Mouse (Mus musculus) hematopoietic stem cell, adult 5-6 weeks (primary cell): ENCODE results near the gene Mogat2. TPM values are rescaled to one million over a fixed set of nuclear protein-coding genes. Genes with fewer than 3 reads are reported as not detected.

Source experiments
- ATAC-seq, 2 experiments: fragments of 125-278 bp in 1 of 2; replicated peaks in 1 of 2; 2 replicates each; pipeline ENCODE4 v1.8.0; 2016 to 2017; ENCODE audit warnings: inconsistent platforms in 2 of 2, mild to moderate bottlenecking in 2 of 2, moderate number of reproducible peaks in 2 of 2, low read depth in 1 of 2, moderate TSS enrichment in 1 of 2; ENCODE audit not compliant: low FRiP score in 2 of 2, poor library complexity in 2 of 2, severe bottlenecking in 2 of 2, insufficient read depth in 1 of 2, low TSS enrichment in 1 of 2
- total RNA-seq: library from RNA; stranded (forward); fragments of 172-1452, 232-1000 nt; gene quantifications from 2 replicates; pipeline ENCODE4 v1.2.3, GENCODE M21; 2017

Gene Mogat2
- total RNA-seq, 1 experiment from 2014 or later, result 0.84 TPM

DNA sequence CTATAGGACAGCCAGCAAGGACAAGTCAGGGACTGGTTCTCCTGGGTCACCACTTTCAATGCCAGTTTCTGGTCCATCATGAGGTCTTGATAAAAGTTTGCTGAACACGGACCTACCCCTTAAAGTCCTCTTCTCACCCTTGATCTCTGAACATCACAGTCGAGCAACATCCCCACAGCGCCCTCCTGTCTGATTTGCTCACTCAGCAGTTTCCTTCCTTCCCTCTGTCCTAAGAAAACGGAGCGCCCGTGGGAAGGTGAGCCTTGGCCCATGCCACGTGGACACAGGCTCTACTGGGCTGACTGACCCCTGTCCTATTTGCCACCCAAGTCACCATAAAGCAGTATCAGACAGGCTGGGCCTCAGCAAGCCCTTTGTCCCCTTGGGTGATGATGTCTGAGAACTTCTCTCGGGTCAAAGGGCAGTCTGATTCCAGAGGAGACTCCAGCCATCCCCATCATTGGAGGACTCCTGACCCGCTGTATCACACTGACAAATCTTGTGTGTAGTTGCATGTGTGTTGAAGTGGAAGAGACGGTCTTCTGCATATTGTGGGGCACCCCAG is 23.7 kb downstream of the Mogat2 start:
- no peak for ATAC-seq

- no peak for ATAC-seq
Observed at GRCm38 (mm10) chr7:99213686-99214085, 24.7 kb downstream of the Mogat2 start.

- ATAC-seq, result no peak
Observed at GRCm38 (mm10) chr7:99213056-99213455, 25.4 kb downstream of the Mogat2 start.

- no peak for ATAC-seq
Observed at GRCm38 (mm10) chr7:99208704-99209103, 29.7 kb downstream of the Mogat2 start.

GRCm38 (mm10) chr7:99206364-99206763 is 32.1 kb downstream of the Mogat2 start:
- no peak for ATAC-seq

- ATAC-seq, result no peak
Observed at GRCm38 (mm10) chr7:99202163-99202562, 36.3 kb downstream of the Mogat2 start.

DNA sequence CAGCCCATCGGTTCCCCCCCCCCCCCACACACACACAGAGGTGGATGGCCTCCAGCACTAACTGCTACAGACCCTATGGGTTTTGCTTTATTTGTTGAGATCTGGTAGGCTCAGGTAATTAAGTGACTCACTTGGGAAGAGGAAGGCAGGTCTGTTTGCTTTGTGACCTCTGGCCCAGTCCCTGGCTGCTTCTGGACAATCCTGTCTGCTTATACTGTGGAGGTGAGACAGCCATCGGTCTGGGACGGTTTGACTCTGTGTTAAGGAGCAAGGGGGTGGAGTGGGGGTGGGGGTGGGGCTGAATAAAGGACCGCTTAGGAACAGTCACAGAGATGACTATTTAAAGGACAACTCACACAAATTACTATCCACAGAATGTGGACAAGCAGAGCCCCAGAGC is 38.1 kb downstream of the Mogat2 start:
- ATAC-seq, result no peak

- ATAC-seq, result no peak
Observed at GRCm38 (mm10) chr7:99199451-99200175, 38.8 kb downstream of the Mogat2 start.

GRCm38 (mm10) chr7:99198811-99199210 is 39.6 kb downstream of the Mogat2 start:
- ATAC-seq, result no peak

DNA sequence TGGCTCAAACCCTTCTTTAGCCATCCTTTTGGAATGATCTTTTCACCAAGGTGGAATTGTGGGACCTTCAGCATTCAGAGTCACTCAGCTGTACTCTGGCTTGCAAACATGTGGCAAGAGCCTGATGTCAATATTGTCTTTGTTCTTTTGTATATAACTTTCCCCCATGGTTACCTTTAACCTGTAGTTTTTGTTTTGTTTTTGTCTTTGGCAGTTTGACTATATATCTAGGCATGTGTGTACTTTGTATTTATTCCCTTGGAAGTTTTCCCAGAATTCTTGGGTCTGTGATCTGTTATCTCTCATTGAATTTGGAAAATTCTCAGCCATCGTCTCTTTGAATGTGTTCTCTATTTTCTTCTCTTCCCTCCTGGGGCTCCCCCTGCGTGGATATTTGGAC is 43.9 kb downstream of the Mogat2 start:
- no peak for ATAC-seq

DNA sequence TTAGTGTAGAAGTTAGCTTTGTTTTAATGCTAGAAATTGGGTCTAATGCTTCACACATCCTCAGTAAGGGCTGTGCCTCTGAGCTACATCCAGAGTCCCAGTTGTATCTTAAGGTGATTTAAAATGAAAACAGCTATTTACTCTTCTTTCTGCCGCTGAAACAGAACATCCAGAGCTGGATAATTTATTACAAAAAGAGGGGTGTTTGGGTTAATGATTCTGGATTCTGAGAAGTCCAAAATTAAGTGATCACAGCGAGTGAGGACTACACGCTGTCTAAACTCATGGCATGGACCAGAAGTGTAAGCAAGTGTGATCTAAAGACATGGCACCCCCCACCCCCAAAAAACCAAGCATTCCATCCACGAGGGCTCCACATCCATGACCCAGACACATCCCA is 44.5 kb downstream of the Mogat2 start:
- ATAC-seq, result no peak

DNA sequence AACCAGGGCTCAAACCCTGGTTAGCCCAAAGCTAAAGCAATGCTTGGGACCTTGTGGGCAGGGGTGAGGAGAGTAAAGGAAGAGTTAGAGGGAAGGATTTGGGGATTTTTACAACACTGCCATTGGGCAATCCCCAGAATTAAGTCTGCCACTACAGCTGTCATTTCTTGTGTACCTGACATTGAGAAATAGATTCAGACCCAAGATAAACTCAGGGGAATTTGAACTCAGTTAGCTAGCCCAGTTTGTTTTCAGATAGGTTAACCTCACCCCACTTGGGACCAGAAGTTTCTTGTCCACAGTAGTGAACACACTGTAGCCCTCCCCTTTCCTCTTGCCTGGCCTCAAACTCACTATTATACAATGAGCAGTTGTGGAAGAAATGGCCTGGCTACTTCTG is 47.0 kb downstream of the Mogat2 start:
- ATAC-seq, result no peak

- ATAC-seq, result peak; percentile 22 to 61; a peak in 1 of 4 replicates
Observed at GRCm38 (mm10) chr7:99189885-99190284, 48.5 kb downstream of the Mogat2 start.

GRCm38 (mm10) chr7:99188630-99189029 is 49.8 kb downstream of the Mogat2 start:
- peak in 1 of 2 experiments; percentile 21; a peak in 1 of 4 replicates for ATAC-seq

- no peak for ATAC-seq
Observed at GRCm38 (mm10) chr7:99187451-99187850, 51.0 kb downstream of the Mogat2 start.

GRCm38 (mm10) chr7:99185405-99185804 is 53.0 kb downstream of the Mogat2 start:
- no peak for ATAC-seq

- ATAC-seq, result peak; percentile 39 to 43
Observed at GRCm38 (mm10) chr7:99183751-99184150, 54.7 kb downstream of the Mogat2 start.

DNA sequence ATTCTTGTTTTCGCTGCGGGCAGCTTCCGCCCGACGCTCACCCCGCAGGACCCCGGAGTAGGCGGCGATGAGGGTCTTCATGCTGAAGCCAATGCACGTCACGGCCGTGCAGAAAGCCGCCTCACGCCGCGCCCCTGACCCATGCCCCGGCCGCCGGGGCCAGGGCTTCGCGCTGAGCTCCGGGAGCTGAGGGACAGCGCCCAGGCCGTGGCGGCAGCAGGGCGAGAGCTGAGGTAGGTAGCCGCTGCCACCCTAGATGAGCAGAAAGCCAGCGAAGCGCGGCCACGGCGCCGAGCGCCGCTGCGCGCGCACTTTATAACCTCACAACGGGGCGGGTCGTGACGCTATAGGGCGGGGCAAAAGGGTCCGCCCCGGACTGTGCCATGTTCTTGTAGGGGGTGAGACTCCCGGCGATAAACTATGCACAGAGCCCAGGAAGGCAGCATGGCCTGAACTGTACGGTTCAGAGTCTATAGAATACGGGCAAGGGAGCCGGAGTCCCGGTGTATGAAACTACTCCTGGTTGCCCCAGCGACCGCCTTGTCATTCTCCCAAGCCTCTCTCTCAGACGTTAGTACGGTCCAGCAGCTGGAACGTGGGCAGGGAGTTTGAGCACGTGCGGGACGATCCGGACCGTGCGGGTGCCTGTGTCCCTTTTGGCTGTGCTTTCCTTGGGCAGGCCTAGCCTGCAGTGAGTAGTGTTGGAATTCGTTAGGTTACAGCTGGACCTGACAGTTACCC is 55.8 kb downstream of the Mogat2 start, which contains the start of gene Dgat2:
Gene Dgat2 (minus strand): TSS at position 288 of the 741 bp plus-strand sequence.
- ATAC-seq, result peak; percentile 69 to 81
